Mouse (Mus musculus): ENCODE results near the gene Syde2.

Gene Syde2

DNA sequence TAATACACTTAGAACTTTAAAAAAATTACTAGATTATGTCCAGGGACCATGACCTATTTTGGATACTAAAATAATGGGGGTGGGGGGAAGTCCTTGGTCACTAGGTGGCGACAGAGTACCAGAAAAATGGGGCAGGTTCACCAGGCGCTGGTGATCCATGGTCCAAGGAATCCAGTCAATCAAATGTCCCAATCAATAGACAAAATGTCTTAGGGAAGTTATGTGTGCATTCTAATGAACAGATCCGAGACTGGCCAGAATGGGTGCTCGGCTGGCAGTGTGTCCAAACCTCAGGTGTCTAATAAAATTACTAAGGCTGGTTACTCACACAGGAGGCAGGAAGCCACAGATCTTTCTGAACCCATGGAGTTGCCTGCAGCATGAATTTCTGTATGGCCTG is 70.6 kb downstream of the Syde2 start:
- peak; percentile 80 to 85 for DNase-seq

DNA sequence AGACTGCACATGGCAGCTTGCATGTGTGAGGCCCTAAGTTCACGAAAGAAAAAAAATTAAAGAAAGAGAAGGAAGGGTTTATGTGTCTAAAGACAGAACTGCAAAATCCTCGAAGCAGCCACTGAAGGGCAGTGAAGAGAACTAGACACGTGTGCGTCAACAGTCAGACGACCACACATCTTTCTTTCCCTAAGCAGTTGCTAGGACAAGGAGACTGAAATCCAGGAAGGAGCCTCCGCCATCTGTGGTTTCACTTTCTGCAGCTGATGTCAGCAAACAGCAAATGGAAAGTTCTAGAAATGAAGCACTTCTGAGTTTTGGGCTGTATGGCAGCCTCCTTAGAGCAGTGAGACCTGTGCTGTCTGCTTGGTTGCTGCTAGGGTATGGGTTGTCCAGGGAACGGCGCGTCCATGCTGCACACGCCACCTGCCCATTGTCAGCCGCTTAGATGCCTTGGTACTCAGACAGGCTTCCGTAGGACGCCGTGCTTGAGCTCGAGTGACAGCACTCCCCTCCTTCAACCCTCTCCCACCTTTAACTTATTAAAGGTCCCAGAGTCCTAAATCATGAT is 71.8 kb downstream of the Syde2 start:
- DNase-seq: no peak

DNA sequence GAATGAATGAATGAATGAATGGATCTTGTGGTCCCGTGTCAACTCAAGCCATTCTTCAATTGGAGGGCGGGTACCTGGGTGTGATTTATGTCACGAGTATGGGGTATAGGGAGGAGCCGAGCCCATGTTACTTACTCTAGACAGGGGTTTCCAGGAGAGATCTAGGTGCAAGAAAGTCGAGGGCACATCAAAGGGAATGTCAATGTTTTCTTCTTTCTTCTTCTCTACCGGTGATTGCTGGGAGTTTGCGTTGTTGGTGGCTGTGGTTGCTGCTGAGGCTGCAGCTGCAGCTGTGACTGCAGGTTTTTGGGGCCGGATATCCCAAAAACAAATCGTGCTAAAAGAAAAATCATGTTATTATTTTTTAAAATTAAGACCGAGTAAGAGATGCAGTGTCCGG is 75.5 kb downstream of the Syde2 start:
- DNase-seq: no peak

DNA sequence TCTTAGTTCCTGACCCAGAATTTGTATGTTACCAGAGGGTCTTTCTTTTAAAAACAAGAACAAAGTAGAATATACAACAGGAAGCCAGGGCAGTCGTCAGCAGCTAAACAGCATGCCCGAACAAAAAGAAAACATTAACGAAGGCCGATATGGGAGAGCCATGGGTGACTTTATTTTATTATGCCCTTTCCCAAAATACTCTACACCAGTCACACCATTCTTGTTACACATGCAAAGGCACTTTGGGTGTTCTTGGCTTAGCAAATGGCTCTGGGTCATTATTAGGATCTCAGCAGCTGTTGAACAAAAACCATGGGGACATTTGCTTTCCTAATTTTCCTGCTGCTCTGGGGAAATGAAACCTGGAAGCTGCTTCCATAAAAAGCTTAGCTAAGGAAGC is 81.6 kb downstream of the Syde2 start:
- DNase-seq: no peak

All from cerebellum, postnatal 10 days (tissue).